Mouse (Mus musculus) liver, adult (tissue): ENCODE data around the gene Zbtb9.

ENCODE experiments used
- GATA4 ChIP-seq: IDR thresholded peaks from 2 replicates; pipeline ENCODE4 v1.6.1; 2014; ENCODE audit warnings: mild to moderate bottlenecking, low read length; ENCODE audit not compliant: insufficient replicate concordance

The Zbtb9 gene

DNA sequence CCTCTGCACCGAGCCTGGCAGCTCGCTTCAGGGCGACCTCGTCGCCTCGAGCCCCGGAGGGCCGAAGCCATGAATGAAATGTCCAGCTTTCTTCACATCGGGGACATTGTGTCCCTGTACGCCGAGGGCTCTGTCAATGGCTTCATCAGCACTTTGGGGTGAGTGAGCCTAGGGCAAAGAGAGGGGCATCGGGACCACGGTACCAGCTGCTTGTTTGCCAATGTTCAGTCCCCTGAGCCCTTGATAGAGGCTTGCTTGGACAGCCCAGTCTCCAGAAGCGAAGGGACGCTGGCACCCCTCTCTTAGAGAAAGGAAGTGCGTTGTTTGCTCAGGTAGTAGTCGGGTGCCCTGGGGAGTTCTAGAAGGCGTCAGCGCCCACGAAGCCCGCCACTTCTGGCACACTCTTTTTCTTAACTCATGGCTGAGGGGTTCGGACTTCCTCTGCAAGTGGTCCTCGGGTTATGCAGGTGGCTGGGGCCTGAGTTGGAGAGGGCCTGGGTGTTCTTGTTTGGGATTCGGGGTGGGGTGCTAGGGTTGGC is 84.6 kb downstream of the Zbtb9 start:
- no peak for TF ChIP-seq GATA4
